Mouse (Mus musculus) neural tube, embryonic 14.5 days (tissue): ENCODE measurements around the gene Zfp729b. TPM values are rescaled to one million over a fixed set of nuclear protein-coding genes. Genes with fewer than 3 reads are reported as not detected.

Experiments used
- polyA plus RNA-seq: library from polyadenylated mRNA; unstranded; fragments of >200 nt; fragmentation: Nextera tagmentation; extraction: Ambion mirVana; gene quantifications from 2 replicates; pipeline ENCODE4 v1.2.1, GENCODE M21; 2014

The Zfp729b gene
- polyA plus RNA-seq, 1 experiment from 2014 or later = 6.1 TPM

Other genes with a start within 250 kb of the Zfp729b start
- not detected in 2 replicates for gene Gm28044, start 249.2 kb downstream of the Zfp729b start, polyA plus RNA-seq
- 0.84 and 1.0 TPM in 2 replicates for gene Zfp953, start 249.1 kb downstream of the Zfp729b start, polyA plus RNA-seq
- not detected in 2 replicates for gene Gm28041, start 234.0 kb downstream of the Zfp729b start, polyA plus RNA-seq
- gene Zfp456, start 233.9 kb downstream of the Zfp729b start, polyA plus RNA-seq = 0.59 and 0.80 TPM in 2 replicates
- gene Zfp429, start 209.9 kb downstream of the Zfp729b start, polyA plus RNA-seq = 3.4 and 3.5 TPM in 2 replicates
- 0.46 and 1.2 TPM in 2 replicates for gene Zfp459, start 188.3 kb downstream of the Zfp729b start, polyA plus RNA-seq
- 5.3 and 7.6 TPM in 2 replicates for gene Zfp874a, start 158.1 kb downstream of the Zfp729b start, polyA plus RNA-seq
- gene Zfp874b, start 125.4 kb downstream of the Zfp729b start, polyA plus RNA-seq = 2.7 and 3.5 TPM in 2 replicates
- 11.0 and 12.6 TPM in 2 replicates for gene Zfp58, start 109.2 kb downstream of the Zfp729b start, polyA plus RNA-seq
- gene Gm26965, start 83.6 kb downstream of the Zfp729b start, polyA plus RNA-seq = not detected in 2 replicates
- gene Zfp87, start 83.5 kb downstream of the Zfp729b start, polyA plus RNA-seq = 40.4 and 42.6 TPM in 2 replicates
- 17.8 and 18.4 TPM in 2 replicates for gene Zfp748, start 55.9 kb downstream of the Zfp729b start, polyA plus RNA-seq
- 1.2 TPM in 1 of 2 replicates, not detected in the other for gene Gm49345, start 28.1 kb upstream of the Zfp729b start, polyA plus RNA-seq
- 4.1 and 5.1 TPM in 2 replicates for gene Zfp729a, start 28.1 kb upstream of the Zfp729b start, polyA plus RNA-seq
- gene Zfp738, start 77.4 kb upstream of the Zfp729b start, polyA plus RNA-seq = 15.2 and 17.3 TPM in 2 replicates
- gene Zfp65, start 119.5 kb upstream of the Zfp729b start, polyA plus RNA-seq = 6.1 TPM in 2 replicates
- gene Zfp85, start 145.5 kb upstream of the Zfp729b start, polyA plus RNA-seq = 7.9 and 9.3 TPM in 2 replicates
- gene Zfp493, start 170.0 kb upstream of the Zfp729b start, polyA plus RNA-seq = 3.2 and 3.3 TPM in 2 replicates
- gene Zfp273, start 204.0 kb upstream of the Zfp729b start, polyA plus RNA-seq = 13.1 and 14.2 TPM in 2 replicates
- gene Gm10037, start 221.4 kb upstream of the Zfp729b start, polyA plus RNA-seq = 6.9 and 8.3 TPM in 2 replicates